Mouse (Mus musculus): ENCODE measurements around the gene Tgif2.
"Not testable (repeated sequence)": the region's sequence is repeated elsewhere in the genome, so short reads cannot be mapped to it uniquely, and the experiment has no call there.

The Tgif2 gene

DNA sequence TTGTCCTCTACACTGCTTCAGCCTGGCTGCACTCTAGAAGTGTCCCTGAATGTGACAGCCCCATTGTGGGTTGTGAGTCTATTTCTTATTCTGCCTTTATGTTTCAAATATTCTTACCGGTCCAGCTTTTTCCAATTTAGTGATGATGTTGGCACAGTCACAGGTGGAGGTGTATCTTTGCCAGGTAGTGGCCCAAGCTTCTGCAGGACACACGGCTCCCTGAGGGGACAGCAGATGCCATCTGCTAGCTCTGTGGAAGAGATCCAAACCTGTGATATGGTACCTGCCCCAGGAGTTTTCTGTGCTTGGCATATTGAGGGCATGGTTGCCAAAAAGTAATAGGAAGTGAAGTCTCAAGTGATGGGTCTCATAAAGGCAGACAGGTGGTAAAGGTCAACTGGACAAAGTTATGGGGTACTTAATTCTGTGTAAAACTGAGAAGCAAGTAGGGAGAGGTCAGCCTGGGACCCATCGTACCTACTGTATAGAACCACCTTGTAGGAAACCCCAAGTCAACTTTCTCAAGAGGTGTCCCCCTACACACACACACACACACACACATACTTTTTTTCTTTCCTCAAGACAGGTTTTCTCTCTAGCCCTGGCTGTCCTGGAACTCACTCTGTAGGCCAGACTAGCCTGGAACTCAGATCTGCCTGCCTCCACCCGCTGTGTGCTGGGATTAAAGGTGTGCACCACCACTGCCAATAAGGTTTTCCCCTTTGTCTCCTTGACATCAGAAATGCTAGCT is 35.1 kb downstream of the Tgif2 start:
- in situ Hi-C loops (cut with MboI, MseI) = no loop called here

DNA sequence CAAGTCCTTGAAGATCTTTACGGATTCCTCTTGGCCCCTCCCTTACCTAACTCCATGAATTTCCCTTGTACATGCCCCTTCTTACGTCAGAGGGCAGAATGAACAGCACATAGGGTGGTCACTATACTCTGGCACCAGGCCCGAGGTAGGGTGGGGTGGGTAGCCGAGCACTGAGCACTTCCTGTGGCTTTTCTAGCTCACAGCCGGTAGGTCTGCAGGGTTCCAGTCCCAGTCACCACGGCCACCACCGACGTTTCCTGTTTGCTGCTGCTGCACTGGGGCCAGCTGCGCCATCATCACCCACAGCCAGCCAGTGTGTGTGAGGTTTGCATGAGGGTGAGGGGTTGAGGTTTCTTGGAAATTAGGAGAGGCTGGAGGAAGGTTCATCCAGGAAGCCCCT is 37.9 kb downstream of the Tgif2 start:
- in situ Hi-C loops (cut with MboI, MseI) = no loop called here

GRCm38 (mm10) chr2:156879541-156879940 is 39.7 kb downstream of the Tgif2 start:
- in situ Hi-C loops (cut with MboI, MseI) = no loop called here

DNA sequence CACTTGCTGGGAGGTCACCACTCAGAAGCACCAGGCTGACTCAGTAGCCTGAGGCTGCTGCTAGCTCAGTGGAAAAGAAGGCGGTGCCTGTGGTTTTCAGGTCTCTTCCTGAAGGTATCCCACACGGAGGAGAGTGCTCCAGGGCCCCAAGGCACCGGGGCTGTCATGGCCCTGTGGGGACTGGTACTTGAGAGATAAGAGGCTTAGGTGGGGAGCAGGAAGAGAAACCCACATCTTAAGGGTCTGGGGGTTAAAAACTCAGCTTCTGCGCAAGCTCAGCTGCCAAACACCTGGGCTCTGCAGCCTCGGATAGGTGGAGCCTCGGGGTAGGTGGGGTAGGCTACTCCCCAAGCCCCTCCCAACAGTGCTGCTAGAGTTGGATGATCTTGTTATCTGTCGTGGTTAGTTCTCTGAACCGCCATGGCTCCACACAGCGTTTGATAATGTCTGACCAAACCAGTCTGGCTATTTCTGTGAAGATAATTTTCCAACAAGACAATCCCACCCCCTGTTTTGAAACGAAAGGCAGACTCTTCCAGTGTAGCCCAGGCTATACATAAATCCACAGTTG is 42.7 kb downstream of the Tgif2 start:
- in situ Hi-C loops (cut with MboI, MseI) = no loop called here

DNA sequence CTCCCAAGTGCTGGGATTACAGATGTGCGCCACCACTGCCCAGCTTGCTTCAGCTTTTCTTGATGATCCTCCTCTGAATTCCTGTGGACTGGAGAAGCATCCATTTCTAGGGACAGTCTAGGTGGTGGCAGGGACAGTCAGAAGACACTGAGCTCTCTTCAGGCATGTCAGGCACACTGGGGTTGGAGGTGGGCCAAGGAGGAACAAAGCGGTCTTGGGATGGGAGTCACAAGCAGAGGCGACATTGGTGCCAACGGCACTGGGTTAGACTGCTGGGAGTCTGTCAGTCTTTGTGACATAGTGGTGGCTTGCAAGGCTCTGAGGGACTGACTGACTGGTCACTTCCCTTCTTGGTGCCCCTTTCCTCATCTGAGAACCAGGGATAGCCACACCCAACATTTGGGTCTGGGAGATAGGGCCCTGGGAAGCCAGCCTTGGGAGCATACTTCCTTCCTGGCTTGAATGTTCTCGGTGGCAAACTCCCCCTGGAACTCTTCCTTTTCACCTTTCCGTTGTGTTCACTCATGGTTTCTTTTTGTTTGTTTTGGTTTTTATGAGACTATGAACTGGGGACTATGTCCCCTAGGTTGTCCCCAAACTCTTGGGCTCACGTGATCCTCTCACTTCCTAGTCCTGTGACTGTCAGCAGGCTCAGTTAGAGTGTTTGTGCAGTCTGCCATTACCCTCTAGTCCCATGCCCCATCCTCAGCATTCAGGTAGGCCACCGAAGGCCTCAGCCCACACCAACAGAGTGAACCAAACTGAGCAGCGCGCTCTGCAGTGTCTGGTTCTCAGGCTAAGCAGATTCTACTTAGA is 44.8 kb downstream of the Tgif2 start:
- in situ Hi-C loops (cut with MboI, MseI) = no loop called here

DNA sequence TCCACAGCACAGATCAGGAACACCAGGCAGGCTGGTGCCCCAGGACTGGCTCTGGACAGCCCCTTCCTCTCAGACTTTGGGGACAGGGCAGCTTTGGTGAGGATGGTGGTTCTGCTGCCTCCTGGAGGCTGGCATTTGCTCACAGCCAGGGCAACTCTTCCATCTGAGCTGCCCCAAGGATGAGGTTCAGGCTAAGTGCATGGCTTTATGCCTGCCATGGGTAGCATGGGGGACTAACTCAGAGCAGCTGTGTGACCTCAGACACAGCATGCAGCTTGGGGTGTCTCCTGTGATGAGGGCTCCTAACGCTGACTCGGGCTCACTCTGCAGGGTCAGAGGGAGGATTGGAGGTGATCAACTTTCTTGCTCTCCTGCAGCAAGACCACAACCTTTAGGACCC is 45.9 kb downstream of the Tgif2 start:
- in situ Hi-C loops (cut with MboI, MseI) = not testable (repeated sequence)

DNA sequence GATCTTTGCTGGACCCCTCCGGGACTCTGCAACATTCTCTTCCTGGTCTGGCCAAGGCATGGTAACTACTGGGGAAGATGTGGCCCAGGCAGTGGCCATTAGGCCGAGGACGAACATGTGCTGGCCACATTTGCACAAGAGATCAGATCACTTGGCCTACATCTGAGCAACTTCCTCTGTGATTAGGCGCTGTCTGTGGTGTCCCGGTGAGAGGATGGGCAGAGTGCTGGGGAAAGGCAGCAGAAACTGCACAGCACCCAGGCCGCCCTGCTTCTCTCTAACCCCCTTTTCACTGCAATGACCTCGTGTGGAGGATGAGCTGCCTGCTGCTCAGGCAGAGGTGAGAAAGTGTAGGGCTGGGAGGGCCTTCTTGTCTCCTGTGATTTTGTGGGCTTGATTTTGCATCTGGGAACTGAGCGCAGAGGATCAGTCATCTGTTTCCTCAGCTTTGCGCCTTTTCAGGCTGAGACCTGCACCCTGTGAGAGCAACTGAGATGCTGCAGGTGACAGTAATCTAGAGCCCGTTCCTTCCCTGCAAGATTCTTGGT is 46.4 kb downstream of the Tgif2 start:
- in situ Hi-C loops (cut with MboI, MseI) = no loop called here

- in situ Hi-C loops (cut with MboI, MseI) = no loop called here
Measured at GRCm38 (mm10) chr2:156887017-156887416, 47.2 kb downstream of the Tgif2 start, which contains the start of gene Sla2. Sla2 (minus strand) TSS chr2:156887192.

GRCm38 (mm10) chr2:156888490-156888889 is 48.7 kb downstream of the Tgif2 start:
- in situ Hi-C loops (cut with MboI, MseI) = no loop called here

- in situ Hi-C loops (cut with MboI, MseI) = no loop called here
Measured at GRCm38 (mm10) chr2:156892240-156892639, 52.4 kb downstream of the Tgif2 start.

- in situ Hi-C loops (cut with MboI, MseI) = no loop called here
Measured at GRCm38 (mm10) chr2:156892821-156893220, 53.0 kb downstream of the Tgif2 start.

DNA sequence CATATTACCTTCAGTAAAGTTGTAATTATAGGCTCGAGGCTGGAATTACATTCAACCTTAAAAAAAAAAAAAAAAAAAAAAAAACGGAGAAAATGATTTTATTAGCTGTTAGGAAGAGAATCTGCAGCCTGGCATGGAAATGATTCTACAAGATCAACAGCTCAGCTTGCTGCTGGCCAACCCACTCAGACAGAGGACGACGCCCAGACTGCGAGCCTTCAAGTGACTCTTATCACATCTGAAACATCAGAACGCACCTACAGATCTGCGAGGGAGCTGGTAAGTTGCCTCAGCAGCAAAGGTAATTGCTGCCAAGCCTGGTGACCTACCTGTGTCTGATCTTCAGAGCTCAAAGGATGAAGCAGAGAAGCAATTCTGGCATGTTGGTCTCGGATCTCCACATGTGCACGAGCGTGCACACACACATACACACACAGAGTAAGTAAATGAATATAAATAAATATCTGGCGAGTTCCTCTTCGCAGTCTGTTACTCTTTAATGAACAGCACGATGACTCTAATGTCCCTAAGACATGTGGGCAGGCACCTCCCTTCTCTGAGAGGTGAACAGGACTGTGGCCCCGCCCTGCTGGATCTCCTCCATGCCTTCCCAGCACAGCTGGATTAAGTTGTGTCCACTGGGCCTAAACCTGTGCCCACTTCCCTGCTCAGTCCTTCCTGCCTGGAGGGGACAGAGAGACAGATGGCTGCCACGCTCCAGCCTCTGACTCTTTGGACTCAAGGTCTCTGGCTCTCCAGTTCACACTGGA is 54.9 kb downstream of the Tgif2 start:
- in situ Hi-C loops (cut with MboI, MseI) = no loop called here

- in situ Hi-C loops (cut with MboI, MseI) = no loop called here
Measured at GRCm38 (mm10) chr2:156896384-156896914, 56.6 kb downstream of the Tgif2 start.

- in situ Hi-C loops (cut with MboI, MseI) = no loop called here
Measured at GRCm38 (mm10) chr2:156897034-156897433, 57.2 kb downstream of the Tgif2 start.

- in situ Hi-C loops (cut with MboI, MseI) = no loop called here
Measured at GRCm38 (mm10) chr2:156898374-156898773, 58.6 kb downstream of the Tgif2 start.

GRCm38 (mm10) chr2:156899184-156899583 is 59.4 kb downstream of the Tgif2 start:
- in situ Hi-C loops (cut with MboI, MseI) = no loop called here

DNA sequence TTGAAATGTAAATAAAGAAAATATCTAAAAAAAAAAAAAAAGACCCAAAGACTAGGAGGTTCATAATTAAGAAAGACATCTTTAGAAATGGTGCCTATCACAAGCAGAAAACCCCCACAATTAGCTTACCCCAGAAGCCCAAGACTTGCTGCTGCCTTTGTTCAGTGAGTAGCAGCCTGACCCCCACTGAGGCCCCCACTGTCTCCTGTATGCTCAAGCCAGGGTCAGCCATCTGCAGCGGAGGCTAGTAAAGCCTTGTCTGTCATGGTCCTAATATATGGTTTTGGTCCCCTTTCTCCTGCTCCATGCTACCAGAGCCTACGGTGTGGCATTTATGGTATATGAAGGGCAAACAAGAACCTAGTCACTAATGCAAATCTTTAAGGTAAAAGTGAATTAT is 61.5 kb downstream of the Tgif2 start:
- in situ Hi-C loops (cut with MboI, MseI) = no loop called here

- in situ Hi-C loops (cut with MboI, MseI) = no loop called here
Measured at GRCm38 (mm10) chr2:156901883-156902282, 62.1 kb downstream of the Tgif2 start.

DNA sequence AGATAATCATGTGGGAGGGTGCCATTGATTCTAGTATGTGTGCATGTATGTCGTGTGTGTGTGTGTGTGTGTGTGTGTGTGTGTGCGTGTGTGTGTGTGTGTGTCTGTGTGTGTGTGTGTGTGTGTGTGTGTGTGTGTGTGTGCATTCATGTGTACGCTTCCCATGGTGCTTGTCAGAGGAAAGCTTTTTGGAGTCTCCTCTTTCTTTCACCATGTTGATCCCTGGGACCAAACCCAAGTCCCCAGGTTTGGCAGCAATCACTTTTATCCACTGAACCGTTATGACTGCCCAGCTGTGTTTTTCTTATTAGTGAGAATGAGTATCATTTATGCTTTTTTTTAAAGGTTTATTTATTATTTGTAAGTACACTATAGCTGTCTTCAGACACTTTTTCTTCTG is 62.6 kb downstream of the Tgif2 start:
- in situ Hi-C loops (cut with MboI, MseI) = not testable (repeated sequence)

GRCm38 (mm10) chr2:156903367-156903766 is 63.6 kb downstream of the Tgif2 start:
- in situ Hi-C loops (cut with MboI, MseI) = no loop called here

All from T-helper 1 cell (primary cell).